Mouse (Mus musculus): ENCODE results near the gene Psme2b.
"Not testable (repeated sequence)": the region's sequence is repeated elsewhere in the genome, so short reads cannot be mapped to it uniquely, and the experiment has no call there.

Psme2b gene

DNA sequence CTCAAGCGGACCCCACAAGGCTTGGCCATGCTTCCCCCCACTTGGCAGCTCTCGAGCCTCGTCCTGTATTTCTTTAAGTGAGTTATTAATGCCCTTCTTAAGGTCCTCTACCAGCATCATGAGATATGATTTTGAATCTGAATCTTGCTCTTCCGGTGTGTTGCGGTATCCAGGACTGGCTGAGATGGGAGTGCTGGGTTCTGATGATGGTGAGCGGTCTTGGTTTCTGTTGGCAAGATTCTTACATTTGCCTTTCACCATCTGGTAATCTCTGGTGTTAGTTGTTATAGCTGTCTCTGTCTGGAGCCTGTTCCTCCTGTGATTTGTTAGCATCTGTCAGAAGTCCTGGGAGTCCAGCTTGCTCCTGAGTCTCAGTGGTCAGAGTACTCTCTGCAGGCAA, at the start of gene Psme2b:
Psme2b (minus strand) TSS at position 101 of the 400 bp plus-strand sequence.
- TF ChIP-seq GATA4 (IDR thresholded peaks at IDR 0.05; ENCODE audit: insufficient replicate concordance, low read length), result not testable (repeated sequence)

DNA sequence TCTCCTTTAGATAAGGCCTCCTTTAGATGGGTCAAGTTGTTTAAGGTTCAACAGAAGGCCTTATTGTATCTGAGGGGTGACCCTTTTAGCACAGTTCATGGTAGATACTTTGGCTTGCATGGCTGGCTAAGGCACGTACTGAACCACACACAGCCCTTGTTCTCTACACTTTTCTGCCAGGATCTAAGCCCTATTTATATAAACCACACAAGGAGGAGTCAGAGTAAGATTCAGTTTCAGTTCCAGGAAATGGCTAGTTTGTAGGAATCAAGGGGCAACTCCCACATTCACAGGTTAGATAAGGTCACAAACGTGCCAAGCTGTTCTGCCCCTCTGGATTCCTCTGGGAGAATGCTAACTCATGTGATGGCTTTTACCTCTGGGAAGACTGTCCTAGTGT, 48.0 kb upstream of the Psme2b start, which contains the start of gene Tgtp1:
Tgtp1 (minus strand) TSS at position 155 of the 400 bp plus-strand sequence.
- not testable (repeated sequence) for TF ChIP-seq GATA4 (IDR thresholded peaks at IDR 0.05; ENCODE audit: insufficient replicate concordance, low read length)

DNA sequence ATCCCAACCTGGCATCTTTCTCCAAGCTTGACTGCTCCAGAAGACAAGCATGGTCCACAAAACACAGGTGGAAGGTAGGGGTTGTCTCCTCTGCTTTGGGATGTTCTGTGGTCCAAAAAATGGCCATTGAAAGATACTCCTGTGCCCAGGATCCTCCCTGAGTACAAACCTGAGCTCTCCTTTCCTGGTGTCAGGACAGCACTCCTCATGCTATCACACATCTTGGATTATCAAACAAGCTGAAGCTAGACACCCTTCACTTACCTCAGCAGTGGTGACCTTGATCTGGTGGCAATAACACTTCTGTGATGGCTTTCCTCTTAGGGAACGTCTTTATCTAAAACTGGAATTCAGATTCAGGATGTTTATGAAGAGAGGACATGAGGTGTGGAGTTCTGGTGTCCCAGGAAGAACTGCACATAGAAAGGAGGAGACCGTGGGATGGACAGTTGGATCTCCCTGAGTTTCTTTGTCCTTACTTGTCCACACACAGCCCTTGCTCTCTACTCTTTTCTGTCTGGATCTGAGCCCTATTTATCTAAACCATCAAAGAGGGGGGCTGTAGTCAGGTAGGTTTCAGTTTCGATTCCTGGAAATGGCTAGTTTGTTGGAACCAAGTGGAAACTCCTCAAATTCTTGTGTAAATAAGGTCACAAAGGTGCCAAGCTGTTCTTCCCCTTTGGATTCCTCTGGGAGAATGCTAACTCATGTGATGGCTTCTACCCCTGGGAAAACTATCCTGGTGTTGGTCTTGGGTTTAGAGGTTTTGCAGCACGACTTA, 45.9 kb upstream of the Psme2b start, which contains the start of gene Gm12185:
Gm12185 (minus strand) TSS at position 487 of the 781 bp plus-strand sequence.
- not testable (repeated sequence) for TF ChIP-seq GATA4 (IDR thresholded peaks at IDR 0.05; ENCODE audit: insufficient replicate concordance, low read length)

DNA sequence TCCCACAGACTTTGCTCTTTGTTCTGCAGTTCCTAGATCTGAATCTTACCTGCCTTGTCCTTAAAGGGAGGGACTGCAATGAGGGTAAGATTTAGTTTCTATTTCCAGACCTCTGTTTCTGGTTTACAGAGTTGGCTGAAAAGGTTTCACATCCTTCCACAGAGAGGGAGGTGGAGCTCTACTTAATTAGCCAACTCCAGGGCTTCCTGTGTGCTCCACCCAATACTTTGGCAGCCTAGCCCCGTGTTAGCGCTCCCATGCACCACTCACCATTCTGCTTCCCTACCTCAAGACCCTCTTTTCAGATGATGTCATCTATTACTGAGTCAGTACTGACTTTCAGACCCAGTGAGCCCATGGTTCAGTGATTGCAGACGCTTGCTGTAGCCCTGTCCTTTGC, 33.3 kb upstream of the Psme2b start, which contains the start of gene 9930111J21Rik1:
9930111J21Rik1 (minus strand) TSS at position 148 of the 400 bp plus-strand sequence.
- not testable (repeated sequence) for TF ChIP-seq GATA4 (IDR thresholded peaks at IDR 0.05; ENCODE audit: insufficient replicate concordance, low read length)

DNA sequence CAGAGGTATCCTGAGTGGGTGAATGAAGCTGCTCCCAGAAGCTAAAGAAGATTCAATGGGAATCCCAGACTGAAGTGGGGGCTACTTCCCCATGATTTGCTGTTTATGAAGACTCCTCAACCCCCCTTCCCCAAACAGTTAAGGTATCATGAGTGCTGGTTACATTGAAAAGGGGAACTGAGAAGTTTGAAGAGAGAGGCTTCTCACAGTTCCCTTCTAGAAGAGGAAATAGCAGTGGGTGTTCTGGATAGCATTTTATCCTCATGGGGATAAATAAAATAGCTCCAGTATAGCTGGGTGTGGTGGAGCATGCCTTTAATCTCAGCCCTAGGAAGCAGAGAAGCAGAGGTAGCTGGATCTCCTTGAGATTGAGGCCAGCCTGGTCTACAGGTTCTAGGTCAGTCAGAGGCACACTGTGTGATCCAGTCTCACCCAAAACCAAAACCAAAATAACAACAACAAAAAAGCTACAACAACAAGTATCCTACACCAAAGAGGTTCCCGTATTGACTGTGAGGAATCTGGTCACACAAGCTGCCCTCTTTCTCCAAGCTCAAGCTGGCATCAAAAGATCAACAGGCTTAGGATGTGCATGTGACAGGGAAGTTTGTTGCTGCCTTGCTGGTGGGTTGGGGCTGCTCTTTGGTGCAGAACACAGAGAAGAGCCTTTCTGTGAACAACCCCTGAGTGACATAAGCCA, 32.4 kb upstream of the Psme2b start, which contains the start of gene Olfr56:
Olfr56 (plus strand) TSS at position 650 of the 700 bp plus-strand sequence.
- TF ChIP-seq GATA4 (IDR thresholded peaks at IDR 0.05; ENCODE audit: insufficient replicate concordance, low read length), result not testable (repeated sequence)

DNA sequence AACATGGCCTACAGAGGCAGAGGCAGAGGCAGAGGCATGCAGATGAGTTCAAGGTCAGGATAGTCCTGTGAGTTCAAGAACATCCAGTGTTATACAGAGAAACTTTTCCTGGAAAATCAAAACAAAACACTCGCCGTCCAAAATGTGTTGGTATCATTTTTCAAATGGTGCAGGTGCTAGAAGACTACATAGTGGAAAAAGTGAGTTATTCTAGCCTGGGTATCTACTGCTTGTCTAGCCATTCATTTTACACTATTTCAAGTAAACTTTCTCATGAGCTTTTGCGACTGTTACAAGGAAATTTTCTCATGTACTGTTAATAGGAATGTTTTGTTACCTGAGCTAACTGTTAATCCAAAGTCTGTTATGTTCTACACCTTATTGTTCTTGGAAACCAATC, 27.6 kb downstream of the Psme2b start:
- no peak for TF ChIP-seq GATA4 (IDR thresholded peaks at IDR 0.05; ENCODE audit: insufficient replicate concordance, low read length)

DNA sequence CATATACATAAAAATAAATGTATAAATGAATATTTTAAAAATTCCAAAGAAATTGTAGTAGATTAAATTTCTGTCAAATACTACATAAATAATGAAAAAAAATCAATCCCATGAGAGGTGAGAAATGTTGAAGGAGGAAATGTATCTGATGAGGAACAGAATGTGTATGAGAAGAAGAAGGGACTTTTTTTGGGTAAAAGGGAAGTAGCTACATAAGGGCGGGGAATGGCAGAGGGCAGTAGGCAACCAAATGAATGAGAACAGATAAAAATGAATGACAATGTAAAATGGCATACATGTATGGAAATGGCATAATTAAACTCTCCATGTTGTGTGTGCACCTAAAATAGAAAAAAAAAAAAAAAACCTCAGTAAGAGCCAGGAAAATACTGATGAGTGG, 32.4 kb downstream of the Psme2b start:
- TF ChIP-seq GATA4 (IDR thresholded peaks at IDR 0.05; ENCODE audit: insufficient replicate concordance, low read length), result no peak

DNA sequence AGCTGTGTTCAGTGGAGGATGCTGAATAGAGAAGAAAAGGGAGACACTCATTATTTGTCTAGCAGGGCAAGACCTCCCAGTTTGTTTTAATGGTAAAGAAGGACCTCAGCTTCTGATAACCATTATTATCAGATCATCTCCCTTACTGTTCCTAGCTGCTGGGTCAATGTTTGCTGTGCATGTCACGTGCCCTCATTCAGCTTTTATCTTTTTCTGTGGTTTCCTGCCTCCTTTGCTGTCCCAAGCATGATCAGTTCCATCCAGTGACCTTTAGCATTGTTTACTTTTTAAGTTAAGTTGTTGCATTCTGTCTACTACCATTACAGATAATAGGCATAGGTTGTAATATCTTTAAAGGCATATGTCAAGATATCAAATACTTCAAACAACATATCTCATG, 37.5 kb downstream of the Psme2b start:
- no peak for TF ChIP-seq GATA4 (IDR thresholded peaks at IDR 0.05; ENCODE audit: insufficient replicate concordance, low read length)

DNA sequence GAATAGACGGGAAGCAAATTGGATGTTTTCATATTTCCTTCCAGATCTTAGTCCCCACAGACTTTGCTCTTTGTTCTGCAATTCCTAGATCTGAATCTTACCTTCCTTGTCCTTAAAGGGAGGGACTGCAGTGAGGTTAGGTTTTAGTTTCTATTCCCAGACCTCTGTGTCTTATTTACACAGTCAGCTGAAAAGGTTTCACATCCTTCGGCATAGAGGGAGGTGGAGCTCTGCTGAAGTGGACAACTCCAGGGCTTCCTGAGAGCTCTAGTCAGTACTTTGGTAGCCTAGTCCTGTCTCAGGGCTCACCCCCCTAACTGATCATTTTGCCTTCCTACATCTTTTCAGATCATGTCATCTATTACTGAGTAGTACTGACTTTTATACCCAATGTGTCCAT, 44.0 kb downstream of the Psme2b start, which contains the start of gene Gm5431:
Gm5431 (minus strand) TSS at position 194 of the 400 bp plus-strand sequence.
- no peak for TF ChIP-seq GATA4 (IDR thresholded peaks at IDR 0.05; ENCODE audit: insufficient replicate concordance, low read length)

DNA sequence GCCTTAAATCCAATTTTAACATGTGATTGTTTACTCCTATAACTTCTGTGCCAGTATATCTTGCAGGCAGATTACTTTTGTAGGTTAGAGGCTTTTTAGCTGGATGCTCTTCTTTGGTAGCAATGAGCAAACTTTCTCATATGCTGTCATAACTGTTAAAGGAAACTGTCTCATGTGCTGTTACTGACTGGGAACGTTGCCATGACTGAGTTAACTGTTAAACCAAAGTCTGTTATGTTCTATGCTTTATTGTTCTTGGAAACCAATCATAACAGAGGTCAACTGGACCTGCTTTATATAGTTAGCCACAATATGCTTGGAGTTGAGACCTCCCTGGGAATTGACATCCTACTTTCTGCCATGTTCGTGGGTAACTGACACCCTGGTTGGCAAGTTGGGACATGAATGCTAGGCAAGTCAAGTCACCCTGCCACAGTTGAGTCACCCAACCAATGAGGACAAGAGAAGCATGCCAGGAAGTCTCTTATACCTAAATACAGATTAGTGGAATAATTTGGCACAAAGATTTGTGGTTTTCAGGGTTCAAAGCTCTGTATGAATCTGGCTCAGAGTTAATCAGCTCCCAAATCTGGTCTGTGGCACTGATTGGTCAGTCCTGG, 47.1 kb downstream of the Psme2b start:
- TF ChIP-seq GATA4 (IDR thresholded peaks at IDR 0.05; ENCODE audit: insufficient replicate concordance, low read length), result no peak

All from liver, adult (tissue).